Mouse (Mus musculus): ENCODE measurements around the gene Sh3glb2. TPM values are rescaled to one million over a fixed set of nuclear protein-coding genes. Genes with fewer than 3 reads are reported as not detected.

Gene Sh3glb2
- polyA plus RNA-seq, 1 experiment from 2014 or later = 105 TPM

- H3K36me3 ChIP-seq = peaks cover 86% of the 10 kb centered on the region
- no peaks in the 10 kb centered on the region for H3K9me3 ChIP-seq (replicated peaks)
- H3K4me2 ChIP-seq = no peak overlapping the region
- H3K4me3 ChIP-seq = no peak overlapping the region
- H3K9ac ChIP-seq = no peak overlapping the region
- no peak overlapping the region for H3K27ac ChIP-seq
- ATAC-seq (replicated peaks; ENCODE audit: insufficient number of reproducible peaks, insufficient read depth, low FRiP score, low read depth) = no peak
- no peaks in the 10 kb centered on the region for H3K4me1 ChIP-seq (replicated peaks)
- no peaks in the 10 kb centered on the region for H3K27me3 ChIP-seq
- WGBS = 79% methylated on average over 16 of the region's 16 CpGs
Observed at GRCm38 (mm10) chr2:30336174-30336915, 22.8 kb downstream of the Sh3glb2 start.

GRCm38 (mm10) chr2:30335324-30335723, 23.8 kb downstream of the Sh3glb2 start:
- 91% methylated on average over 2 of the region's 2 CpGs for WGBS

GRCm38 (mm10) chr2:30328791-30329190, 30.3 kb downstream of the Sh3glb2 start:
- 86% methylated on average over 3 of the region's 3 CpGs for WGBS
- no peak overlapping the region for H3K4me2 ChIP-seq
- ATAC-seq (replicated peaks; ENCODE audit: insufficient number of reproducible peaks, insufficient read depth, low FRiP score, low read depth) = no peak

More at GRCm38 (mm10) chr2:30335324-30335723, 23.8 kb downstream of the Sh3glb2 start:
- no peak overlapping the region for H3K4me3 ChIP-seq
- no peaks in the 10 kb centered on the region for H3K9me3 ChIP-seq (replicated peaks)
- no peak overlapping the region for H3K4me2 ChIP-seq
- H3K9ac ChIP-seq = no peak overlapping the region
- ATAC-seq (replicated peaks; ENCODE audit: insufficient number of reproducible peaks, insufficient read depth, low FRiP score, low read depth) = no peak
- no peaks in the 10 kb centered on the region for H3K27me3 ChIP-seq
- H3K27ac ChIP-seq = no peak overlapping the region
- peaks cover 85% of the 10 kb centered on the region for H3K36me3 ChIP-seq
- no peaks in the 10 kb centered on the region for H3K4me1 ChIP-seq (replicated peaks)

GRCm38 (mm10) chr2:30327276-30327675, 31.9 kb downstream of the Sh3glb2 start:
- H3K27ac ChIP-seq = no peak overlapping the region
- H3K4me1 ChIP-seq (replicated peaks) = no peaks in the 10 kb centered on the region
- H3K4me3 ChIP-seq = no peak overlapping the region
- H3K36me3 ChIP-seq = peaks cover 90% of the 10 kb centered on the region
- ATAC-seq (replicated peaks; ENCODE audit: insufficient number of reproducible peaks, insufficient read depth, low FRiP score, low read depth) = no peak
- no peak overlapping the region for H3K9ac ChIP-seq
- H3K4me2 ChIP-seq = no peak overlapping the region
- no peaks in the 10 kb centered on the region for H3K9me3 ChIP-seq (replicated peaks)
- WGBS = 90% methylated on average over 7 of the region's 7 CpGs
- no peaks in the 10 kb centered on the region for H3K27me3 ChIP-seq

More at GRCm38 (mm10) chr2:30328791-30329190, 30.3 kb downstream of the Sh3glb2 start:
- H3K27me3 ChIP-seq = no peaks in the 10 kb centered on the region
- no peak overlapping the region for H3K4me3 ChIP-seq
- no peaks in the 10 kb centered on the region for H3K9me3 ChIP-seq (replicated peaks)
- H3K36me3 ChIP-seq = peaks cover 90% of the 10 kb centered on the region
- H3K27ac ChIP-seq = no peak overlapping the region
- no peaks in the 10 kb centered on the region for H3K4me1 ChIP-seq (replicated peaks)
- H3K9ac ChIP-seq = no peak overlapping the region

GRCm38 (mm10) chr2:30325296-30325695, 33.8 kb downstream of the Sh3glb2 start:
- Histone ChIP-seq H3K4me2 (no peak overlapping the region), H3K4me3 (no peak overlapping the region), H3K9me3 (replicated peaks) (no peaks in the 10 kb centered on the region), H3K4me1 (replicated peaks) (no peaks in the 10 kb centered on the region), H3K27ac (no peak overlapping the region), H3K36me3 (peaks cover 90% of the 10 kb centered on the region), H3K9ac (no peak overlapping the region), H3K27me3 (no peaks in the 10 kb centered on the region)
- 94% methylated on average over 5 of the region's 5 CpGs for WGBS
- ATAC-seq (replicated peaks; ENCODE audit: insufficient number of reproducible peaks, insufficient read depth, low FRiP score, low read depth) = no peak

- Histone ChIP-seq H3K4me3 (no peak overlapping the region), H3K9me3 (replicated peaks) (no peaks in the 10 kb centered on the region), H3K36me3 (peaks cover 80% of the 10 kb centered on the region), H3K27ac (no peak overlapping the region), H3K27me3 (no peaks in the 10 kb centered on the region), H3K9ac (no peak overlapping the region), H3K4me1 (replicated peaks) (no peaks in the 10 kb centered on the region), H3K4me2 (no peak overlapping the region)
- 89% methylated on average over 7 of the region's 7 CpGs for WGBS
- ATAC-seq (replicated peaks; ENCODE audit: insufficient number of reproducible peaks, insufficient read depth, low FRiP score, low read depth) = no peak
Observed at GRCm38 (mm10) chr2:30323111-30323510, 36.0 kb downstream of the Sh3glb2 start.

- H3K4me1 ChIP-seq (replicated peaks) = no peaks in the 10 kb centered on the region
- no peaks in the 10 kb centered on the region for H3K9me3 ChIP-seq (replicated peaks)
- H3K36me3 ChIP-seq = peaks cover 84% of the 10 kb centered on the region
- ATAC-seq (replicated peaks; ENCODE audit: insufficient number of reproducible peaks, insufficient read depth, low FRiP score, low read depth) = no peak
- no peak overlapping the region for H3K27ac ChIP-seq
- H3K9ac ChIP-seq = no peak overlapping the region
- WGBS = 78% methylated on average over 4 of the region's 4 CpGs
- no peak overlapping the region for H3K4me2 ChIP-seq
- no peaks in the 10 kb centered on the region for H3K27me3 ChIP-seq
- no peak overlapping the region for H3K4me3 ChIP-seq
Observed at GRCm38 (mm10) chr2:30319260-30319659, 39.9 kb downstream of the Sh3glb2 start.

GRCm38 (mm10) chr2:30316955-30317354, 42.2 kb downstream of the Sh3glb2 start:
- Histone ChIP-seq H3K4me2 (no peak overlapping the region), H3K27ac (no peak overlapping the region), H3K9ac (no peak overlapping the region), H3K4me1 (replicated peaks) (no peaks in the 10 kb centered on the region), H3K9me3 (replicated peaks) (no peaks in the 10 kb centered on the region), H3K4me3 (no peak overlapping the region), H3K36me3 (peaks cover 84% of the 10 kb centered on the region), H3K27me3 (no peaks in the 10 kb centered on the region)
- 93% methylated on average over 5 of the region's 5 CpGs for WGBS
- no peak for ATAC-seq (replicated peaks; ENCODE audit: insufficient number of reproducible peaks, insufficient read depth, low FRiP score, low read depth)

- peaks cover 82% of the 10 kb centered on the region for H3K36me3 ChIP-seq
- no peak for ATAC-seq (replicated peaks; ENCODE audit: insufficient number of reproducible peaks, insufficient read depth, low FRiP score, low read depth)
Observed at GRCm38 (mm10) chr2:30316136-30316535, 43.0 kb downstream of the Sh3glb2 start.

GRCm38 (mm10) chr2:30311481-30311880, 47.7 kb downstream of the Sh3glb2 start:
- no peak overlapping the region for H3K4me2 ChIP-seq
- no peaks in the 10 kb centered on the region for H3K4me1 ChIP-seq (replicated peaks)
- H3K27ac ChIP-seq = no peak overlapping the region
- H3K36me3 ChIP-seq = peaks cover 91% of the 10 kb centered on the region
- WGBS = 94% methylated on average over 2 of the region's 2 CpGs
- no peak overlapping the region for H3K4me3 ChIP-seq
- no peak overlapping the region for H3K9ac ChIP-seq
- no peak for ATAC-seq (replicated peaks; ENCODE audit: insufficient number of reproducible peaks, insufficient read depth, low FRiP score, low read depth)
- H3K9me3 ChIP-seq (replicated peaks) = no peaks in the 10 kb centered on the region
- H3K27me3 ChIP-seq = no peaks in the 10 kb centered on the region

More at GRCm38 (mm10) chr2:30316136-30316535, 43.0 kb downstream of the Sh3glb2 start:
- Histone ChIP-seq H3K4me1 (replicated peaks) (no peaks in the 10 kb centered on the region), H3K27ac (no peak overlapping the region), H3K4me2 (no peak overlapping the region), H3K27me3 (no peaks in the 10 kb centered on the region), H3K9ac (no peak overlapping the region), H3K4me3 (no peak overlapping the region), H3K9me3 (replicated peaks) (no peaks in the 10 kb centered on the region)
- 92% methylated on average over 4 of the region's 4 CpGs for WGBS

GRCm38 (mm10) chr2:30309351-30309750, 49.8 kb downstream of the Sh3glb2 start:
- no peak for ATAC-seq (replicated peaks; ENCODE audit: insufficient number of reproducible peaks, insufficient read depth, low FRiP score, low read depth)
- 81% methylated on average over 3 of the region's 3 CpGs for whole genome bisulfite sequencing
- no peak overlapping the region for H3K27ac ChIP-seq
- no peak overlapping the region for H3K9ac ChIP-seq
- no peaks in the 10 kb centered on the region for H3K27me3 ChIP-seq
- H3K36me3 ChIP-seq = peaks cover 92% of the 10 kb centered on the region
- H3K9me3 ChIP-seq (replicated peaks) = no peaks in the 10 kb centered on the region
- no peaks in the 10 kb centered on the region for H3K4me1 ChIP-seq (replicated peaks)
- no peak overlapping the region for H3K4me3 ChIP-seq
- no peak overlapping the region for H3K4me2 ChIP-seq

- 91% methylated on average over 7 of the region's 7 CpGs for WGBS
- Histone ChIP-seq H3K9ac (no peak overlapping the region), H3K27ac (no peak overlapping the region), H3K4me3 (no peak overlapping the region), H3K4me2 (no peak overlapping the region), H3K36me3 (peaks cover 87% of the 10 kb centered on the region), H3K4me1 (replicated peaks) (no peaks in the 10 kb centered on the region), H3K9me3 (replicated peaks) (no peaks in the 10 kb centered on the region), H3K27me3 (no peaks in the 10 kb centered on the region)
- no peak for ATAC-seq (replicated peaks; ENCODE audit: insufficient number of reproducible peaks, insufficient read depth, low FRiP score, low read depth)
Observed at GRCm38 (mm10) chr2:30306087-30306486, 53.0 kb downstream of the Sh3glb2 start.

Measured in heart, embryonic 15.5 days (tissue).